Mouse (Mus musculus): ENCODE data around the gene Iqcn. TPM values are rescaled to one million over a fixed set of nuclear protein-coding genes. Genes with fewer than 3 reads are reported as not detected.

The Iqcn gene
- under 1 TPM in 14 of 26 experiments, not detected in 12; 0.13 to 0.82 (median 0.19) TPM for total RNA-seq (2018; cell fraction: chromatin; rRNA removed)
- total RNA-seq (2018; cell fraction: cytosol; rRNA removed), result under 1 TPM in 1 of 26 experiments, not detected in 25; 0.03 TPM
- 1 to 10 TPM in 2 of 26 experiments, under 1 TPM in 7, not detected in 17; 0.06 to 2.7 (median 0.31) TPM for total RNA-seq (2018; cell fraction: nucleus; rRNA removed)
- polyA plus RNA-seq (2018), result not detected in 3 replicates

- Histone ChIP-seq H3K27ac (no peak within 1 kb of the TSS), H3K4me3 (ENCODE audit: inconsistent target) (no peak within 1 kb of the TSS), H3K36me3 (ENCODE audit: inconsistent target) (no peaks in the 10 kb centered on the region), H3K79me2 (ENCODE audit: inconsistent target) (no peaks in the 10 kb centered on the region; the same call in 1 of the 2 replicates)
- 95% methylated on average over 3 of the region's 3 CpGs for WGBS (ENCODE audit: missing documents)
Observed at GRCm38 (mm10) chr8:70703287-70703686, at the start of gene Iqcn. Gene Iqcn (plus strand): TSS chr8:70703457.

GRCm38 (mm10) chr8:70654121-70654520 is 49.1 kb upstream of the Iqcn start:
- peaks cover 34% of the 10 kb centered on the region; the same call in 1 of the 2 replicates for H3K36me3 ChIP-seq (ENCODE audit: inconsistent target)
- peaks cover 50% of the 10 kb centered on the region for H3K79me2 ChIP-seq (ENCODE audit: inconsistent target)
- no peak overlapping the region for H3K4me3 ChIP-seq (ENCODE audit: inconsistent target)
- 0% methylated on average over 1 of the region's 1 CpGs for WGBS (ENCODE audit: missing documents)
- H3K27ac ChIP-seq, result peak overlapping the region; percentile 35

GRCm38 (mm10) chr8:70655469-70655868 is 47.8 kb upstream of the Iqcn start:
- no peak overlapping the region for H3K27ac ChIP-seq
- no peak overlapping the region for H3K4me3 ChIP-seq (ENCODE audit: inconsistent target)
- H3K79me2 ChIP-seq (ENCODE audit: inconsistent target), result peaks cover 49% of the 10 kb centered on the region
- H3K36me3 ChIP-seq (ENCODE audit: inconsistent target), result peaks cover 34% of the 10 kb centered on the region; the same call in 1 of the 2 replicates
- 93% methylated on average over 2 of the region's 2 CpGs for WGBS (ENCODE audit: missing documents)

- H3K4me3 ChIP-seq (ENCODE audit: inconsistent target), result no peak overlapping the region
- peaks cover 34% of the 10 kb centered on the region; the same call in 1 of the 2 replicates for H3K36me3 ChIP-seq (ENCODE audit: inconsistent target)
- 93% methylated on average over 13 of the region's 13 CpGs for WGBS (ENCODE audit: missing documents)
- peaks cover 49% of the 10 kb centered on the region for H3K79me2 ChIP-seq (ENCODE audit: inconsistent target)
- H3K27ac ChIP-seq, result no peak overlapping the region
Observed at GRCm38 (mm10) chr8:70656193-70656790, 47.0 kb upstream of the Iqcn start.

GRCm38 (mm10) chr8:70657214-70657613 is 46.0 kb upstream of the Iqcn start:
- Histone ChIP-seq H3K36me3 (ENCODE audit: inconsistent target) (peaks cover 27% of the 10 kb centered on the region; the same call in 1 of the 2 replicates), H3K79me2 (ENCODE audit: inconsistent target) (peaks cover 48% of the 10 kb centered on the region), H3K27ac (no peak overlapping the region), H3K4me3 (ENCODE audit: inconsistent target) (no peak overlapping the region)
- 96% methylated on average over 3 of the region's 3 CpGs for WGBS (ENCODE audit: missing documents)

- Histone ChIP-seq H3K4me3 (ENCODE audit: inconsistent target) (peak overlapping the region; percentile 91; the same call in 1 of the 2 replicates), H3K79me2 (ENCODE audit: inconsistent target) (peaks cover 43% of the 10 kb centered on the region), H3K27ac (no peak overlapping the region), H3K36me3 (ENCODE audit: inconsistent target) (peaks cover 23% of the 10 kb centered on the region; the same call in 1 of the 2 replicates)
- 100% methylated on average over 2 of the region's 2 CpGs for WGBS (ENCODE audit: missing documents)
Observed at GRCm38 (mm10) chr8:70657739-70658138, 45.5 kb upstream of the Iqcn start.

GRCm38 (mm10) chr8:70658897-70659603 is 44.2 kb upstream of the Iqcn start:
- Histone ChIP-seq H3K79me2 (ENCODE audit: inconsistent target) (peaks cover 41% of the 10 kb centered on the region), H3K36me3 (ENCODE audit: inconsistent target) (peaks cover 23% of the 10 kb centered on the region; the same call in 1 of the 2 replicates), H3K4me3 (ENCODE audit: inconsistent target) (peak overlapping the region; percentile 91), H3K27ac (peak overlapping the region; percentile 69)
- 2% methylated on average over 31 of the region's 31 CpGs for WGBS (ENCODE audit: missing documents)

- Histone ChIP-seq H3K27ac (peak overlapping the region; percentile 69), H3K4me3 (ENCODE audit: inconsistent target) (peak overlapping the region; percentile 91), H3K36me3 (ENCODE audit: inconsistent target) (peaks cover 23% of the 10 kb centered on the region; the same call in 1 of the 2 replicates), H3K79me2 (ENCODE audit: inconsistent target) (peaks cover 41% of the 10 kb centered on the region)
- 2% methylated on average over 38 of the region's 44 CpGs for WGBS (ENCODE audit: missing documents)
Observed at GRCm38 (mm10) chr8:70659604-70660272, 43.5 kb upstream of the Iqcn start.

- 18% methylated on average over 14 of the region's 14 CpGs for WGBS (ENCODE audit: missing documents)
Observed at GRCm38 (mm10) chr8:70660273-70660725, 43.0 kb upstream of the Iqcn start, which contains the start of gene Pgpep1. Gene Pgpep1 (minus strand): TSS chr8:70660388.

GRCm38 (mm10) chr8:70663691-70664090 is 39.6 kb upstream of the Iqcn start:
- Histone ChIP-seq H3K79me2 (ENCODE audit: inconsistent target) (peaks cover 7% of the 10 kb centered on the region), H3K27ac (no peak overlapping the region), H3K36me3 (ENCODE audit: inconsistent target) (no peaks in the 10 kb centered on the region), H3K4me3 (ENCODE audit: inconsistent target) (no peak overlapping the region)
- 90% methylated on average over 4 of the region's 4 CpGs for WGBS (ENCODE audit: missing documents)

More at GRCm38 (mm10) chr8:70660273-70660725, 43.0 kb upstream of the Iqcn start, which contains the start of gene Pgpep1:
- Histone ChIP-seq H3K79me2 (ENCODE audit: inconsistent target) (peaks cover 38% of the 10 kb centered on the region), H3K36me3 (ENCODE audit: inconsistent target) (peaks cover 20% of the 10 kb centered on the region; the same call in 1 of the 2 replicates), H3K27ac (peak within 1 kb of the TSS; percentile 69), H3K4me3 (ENCODE audit: inconsistent target) (peak within 1 kb of the TSS; percentile 91)

- no peaks in the 10 kb centered on the region for H3K79me2 ChIP-seq (ENCODE audit: inconsistent target)
- no peaks in the 10 kb centered on the region for H3K36me3 ChIP-seq (ENCODE audit: inconsistent target)
- WGBS (ENCODE audit: missing documents), result 63% methylated on average over 3 of the region's 3 CpGs
- H3K4me3 ChIP-seq (ENCODE audit: inconsistent target), result no peak overlapping the region
- H3K27ac ChIP-seq, result no peak overlapping the region
Observed at GRCm38 (mm10) chr8:70664631-70665030, 38.6 kb upstream of the Iqcn start.

- Histone ChIP-seq H3K27ac (no peak overlapping the region), H3K36me3 (ENCODE audit: inconsistent target) (no peaks in the 10 kb centered on the region), H3K4me3 (ENCODE audit: inconsistent target) (no peak overlapping the region), H3K79me2 (ENCODE audit: inconsistent target) (no peaks in the 10 kb centered on the region)
- WGBS (ENCODE audit: missing documents), result 100% methylated on average over 2 of the region's 2 CpGs
Observed at GRCm38 (mm10) chr8:70665599-70665998, 37.7 kb upstream of the Iqcn start.

- 86% methylated on average over 5 of the region's 5 CpGs for WGBS (ENCODE audit: missing documents)
- no peak overlapping the region for H3K27ac ChIP-seq
- H3K79me2 ChIP-seq (ENCODE audit: inconsistent target), result no peaks in the 10 kb centered on the region
- H3K4me3 ChIP-seq (ENCODE audit: inconsistent target), result no peak overlapping the region
- no peaks in the 10 kb centered on the region for H3K36me3 ChIP-seq (ENCODE audit: inconsistent target)
Observed at GRCm38 (mm10) chr8:70667071-70667470, 36.2 kb upstream of the Iqcn start.
